Mouse (Mus musculus): Measurements from ENCODE around the gene Sirt3.

DNA sequence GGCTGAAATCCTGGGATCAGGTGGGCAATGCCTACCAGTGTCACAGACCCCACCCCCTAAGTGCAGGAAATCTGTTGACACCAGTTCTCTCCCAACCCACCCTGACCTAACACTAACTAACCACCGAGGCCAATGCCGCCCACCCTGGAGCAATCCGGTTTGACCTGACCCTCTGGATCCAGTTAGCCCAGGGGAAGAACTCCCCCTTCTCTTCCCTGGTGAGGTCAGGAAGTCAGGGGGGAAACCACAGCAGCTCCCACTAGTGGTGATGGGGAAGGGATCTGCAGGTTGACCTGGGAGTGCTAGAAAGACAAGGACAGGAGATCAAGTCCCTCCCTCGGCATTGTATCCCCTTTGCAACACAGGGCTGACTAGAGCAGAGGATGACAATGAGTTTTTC is 36.4 kb downstream of the Sirt3 start:
- TF ChIP-seq CTCF (IDR thresholded peaks at IDR 0.05; ENCODE audit: low read depth) (no peak; the same call in 1 of the 2 replicates), EP300 (IDR thresholded peaks at IDR 0.05; ENCODE audit: low read depth) (no peak)

Data from liver, postnatal 0 days (tissue).